Mouse (Mus musculus): ENCODE results near the gene Elf1. TPM values are rescaled to one million over a fixed set of nuclear protein-coding genes. Genes with fewer than 3 reads are reported as not detected.
"Not testable (repeated sequence)": the region's sequence is repeated elsewhere in the genome, so short reads cannot be mapped to it uniquely, and the experiment has no call there.

Gene Elf1
- polyA plus RNA-seq, 1 experiment from 2014 or later = 9.2 TPM

DNA sequence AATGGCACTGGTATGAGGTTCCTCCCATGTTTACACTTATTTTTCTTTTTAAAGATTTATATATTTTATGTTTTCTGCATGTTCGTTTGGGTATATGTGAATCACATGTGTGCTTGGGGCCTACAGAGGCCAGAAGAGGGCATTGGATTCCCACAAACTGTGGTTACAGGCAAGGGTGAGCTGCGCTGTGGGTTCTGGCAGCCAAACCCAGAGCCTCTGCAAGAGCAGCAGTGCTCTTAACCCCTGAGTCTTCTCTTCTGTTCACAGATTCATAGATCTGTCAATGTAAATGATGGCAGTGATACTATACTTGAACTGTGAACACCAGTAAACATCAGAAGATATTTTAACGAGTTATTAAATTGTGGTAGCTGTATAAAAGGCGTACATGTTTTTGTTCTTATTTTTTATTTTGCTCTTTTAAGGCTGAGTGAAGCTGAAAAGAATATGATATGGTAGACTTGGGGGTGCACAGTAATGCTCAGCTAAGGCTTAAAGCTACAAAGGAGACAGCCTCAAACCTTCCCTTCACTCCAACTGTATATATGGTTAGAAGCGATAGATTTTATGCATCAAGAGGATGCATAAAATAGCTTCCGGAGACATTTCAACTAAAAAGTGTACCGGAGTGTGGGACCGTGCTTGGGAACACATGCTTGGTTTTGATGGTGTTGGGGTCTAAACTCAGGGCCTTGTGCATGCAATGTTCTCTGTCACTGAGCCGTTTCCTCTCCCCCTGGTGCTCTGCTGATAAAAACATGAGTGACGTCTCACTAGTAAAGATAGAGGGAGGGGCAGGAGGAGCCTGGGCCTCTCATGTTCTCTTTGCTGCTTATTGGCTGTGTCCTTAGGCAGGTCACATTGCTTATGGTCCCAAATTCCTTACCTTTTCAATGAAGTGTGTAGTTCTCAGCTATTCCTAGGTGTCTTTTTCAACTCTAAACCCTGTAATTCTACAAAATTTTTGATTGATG is 48.9 kb downstream of the Elf1 start:
- Histone ChIP-seq H3K36me3 (no peaks in the 10 kb centered on the region), H3K9ac (no peak overlapping the region), H3K9me3 (no peaks in the 10 kb centered on the region), H3K4me1 (no peaks in the 10 kb centered on the region), H3K27me3 (no peaks in the 10 kb centered on the region), H3K27ac (no peak overlapping the region), H3K4me3 (no peak overlapping the region), H3K4me2 (replicated peaks) (no peak overlapping the region)
- WGBS = 78% methylated on average over 10 of the region's 10 CpGs
- no peak for ATAC-seq (ENCODE audit: low FRiP score, low read depth)

DNA sequence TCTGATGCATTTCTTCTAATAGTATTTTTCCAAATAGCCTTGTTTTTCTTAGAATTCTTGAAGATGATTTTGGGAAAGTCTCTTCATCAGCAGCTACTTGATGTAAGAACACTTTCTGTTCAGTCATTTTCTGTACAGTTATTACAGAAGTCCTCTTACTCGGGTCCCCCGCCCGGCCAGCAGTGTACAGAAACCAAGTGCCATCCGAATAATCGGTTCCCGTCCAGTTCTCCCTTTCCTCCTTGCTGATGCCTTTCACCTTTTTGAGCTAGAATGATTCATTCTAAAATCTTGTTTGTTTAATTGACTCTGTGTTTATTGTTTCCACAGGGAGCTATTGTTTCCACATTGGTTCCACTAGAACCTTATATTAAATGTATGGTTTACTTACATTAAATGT is 49.8 kb downstream of the Elf1 start:
- Histone ChIP-seq H3K9ac (no peak overlapping the region), H3K4me3 (no peak overlapping the region), H3K27me3 (no peaks in the 10 kb centered on the region), H3K4me2 (replicated peaks) (no peak overlapping the region), H3K36me3 (no peaks in the 10 kb centered on the region), H3K4me1 (no peaks in the 10 kb centered on the region), H3K9me3 (no peaks in the 10 kb centered on the region), H3K27ac (no peak overlapping the region)
- 89% methylated on average over 6 of the region's 6 CpGs for WGBS
- no peak for ATAC-seq (ENCODE audit: low FRiP score, low read depth)

DNA sequence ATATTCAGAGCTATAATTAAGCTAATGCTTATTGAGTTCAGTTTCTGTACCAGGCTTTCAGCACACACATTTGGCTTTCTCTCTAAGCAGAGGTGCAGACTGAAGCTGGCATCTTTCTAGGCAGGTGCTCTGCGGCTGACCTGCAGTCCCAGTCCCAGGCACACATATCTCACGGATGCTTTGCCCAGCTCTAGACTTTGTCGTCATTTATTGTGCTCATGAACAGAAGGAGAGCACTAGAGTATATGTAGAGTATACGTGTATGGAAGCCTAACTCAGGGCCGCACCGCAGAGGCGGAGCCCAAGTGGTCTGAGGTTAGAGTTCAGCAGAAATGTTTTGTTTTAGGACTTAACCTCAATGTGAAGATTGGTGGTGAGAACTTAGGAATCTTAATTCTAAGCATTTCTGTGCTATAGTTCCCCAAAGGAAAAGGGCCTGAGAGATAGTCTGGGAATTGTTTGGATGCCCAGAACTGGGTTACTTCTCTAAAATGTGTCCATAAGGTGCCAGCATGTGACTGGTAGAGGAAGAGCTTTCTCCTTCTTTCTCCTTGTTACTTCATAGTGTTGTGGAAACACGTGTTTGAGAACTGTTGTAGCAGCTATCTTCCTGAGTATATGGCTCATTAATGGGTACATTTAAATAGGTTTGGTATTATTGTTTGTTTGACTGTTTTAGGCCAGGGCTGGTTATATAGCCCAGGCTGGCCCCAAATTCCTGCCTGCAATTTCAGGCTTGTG is 51.2 kb downstream of the Elf1 start:
- H3K4me3 ChIP-seq = no peak overlapping the region
- H3K4me1 ChIP-seq = no peaks in the 10 kb centered on the region
- no peak overlapping the region for H3K27ac ChIP-seq
- WGBS = 88% methylated on average over 8 of the region's 8 CpGs
- no peak overlapping the region for H3K9ac ChIP-seq
- ATAC-seq (ENCODE audit: low FRiP score, low read depth) = no peak
- H3K9me3 ChIP-seq = no peaks in the 10 kb centered on the region
- no peaks in the 10 kb centered on the region for H3K27me3 ChIP-seq
- H3K36me3 ChIP-seq = no peaks in the 10 kb centered on the region
- no peak overlapping the region for H3K4me2 ChIP-seq (replicated peaks)

DNA sequence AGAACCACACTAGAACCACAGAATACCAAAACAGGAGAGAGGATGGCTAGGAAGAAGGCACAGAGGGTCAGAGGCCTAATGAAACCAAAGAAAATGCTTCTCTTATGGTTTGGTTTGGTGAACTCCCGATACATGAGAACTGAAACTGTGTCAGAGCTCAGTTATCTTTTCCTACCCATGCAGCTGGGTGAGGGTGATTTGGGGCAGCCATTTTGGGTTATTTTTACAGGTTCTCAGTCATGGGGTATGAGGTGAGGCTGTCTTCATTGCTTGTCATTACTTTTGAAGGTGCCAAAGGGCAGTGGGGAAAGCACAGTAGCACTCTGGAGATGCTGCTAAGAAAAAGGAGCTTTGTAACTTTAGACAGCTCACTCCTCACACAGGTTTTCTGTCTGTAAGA is 52.4 kb downstream of the Elf1 start:
- no peaks in the 10 kb centered on the region for H3K9me3 ChIP-seq
- no peaks in the 10 kb centered on the region for H3K4me1 ChIP-seq
- no peaks in the 10 kb centered on the region for H3K27me3 ChIP-seq
- H3K36me3 ChIP-seq = no peaks in the 10 kb centered on the region
- 85% methylated on average over 1 of the region's 1 CpGs for WGBS
- no peak overlapping the region for H3K4me3 ChIP-seq
- no peak overlapping the region for H3K4me2 ChIP-seq (replicated peaks)
- no peak overlapping the region for H3K9ac ChIP-seq
- ATAC-seq (ENCODE audit: low FRiP score, low read depth) = no peak
- no peak overlapping the region for H3K27ac ChIP-seq

DNA sequence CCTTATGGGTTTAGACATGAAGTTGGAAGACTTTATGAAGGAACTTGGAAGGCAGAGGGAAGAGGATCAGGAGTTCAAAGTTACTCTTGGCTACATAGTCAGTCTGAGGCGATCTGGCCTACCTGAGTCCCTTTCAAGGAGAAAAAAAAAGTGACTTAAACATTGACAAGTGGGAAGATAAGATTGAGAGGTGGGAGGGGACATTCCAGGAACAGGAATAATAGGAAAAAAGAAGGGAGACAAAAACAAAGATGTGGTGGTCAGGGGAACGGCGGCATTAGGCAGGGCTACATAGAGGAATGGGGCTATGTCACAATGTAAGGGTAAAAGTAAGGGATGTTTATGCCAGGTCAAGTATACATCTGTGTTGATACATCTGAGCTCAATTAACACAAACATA is 53.2 kb downstream of the Elf1 start:
- ATAC-seq (ENCODE audit: low FRiP score, low read depth) = no peak
- H3K36me3 ChIP-seq = no peaks in the 10 kb centered on the region
- no peak overlapping the region for H3K4me2 ChIP-seq (replicated peaks)
- H3K27me3 ChIP-seq = no peaks in the 10 kb centered on the region
- no peaks in the 10 kb centered on the region for H3K4me1 ChIP-seq
- H3K9ac ChIP-seq = no peak overlapping the region
- no peaks in the 10 kb centered on the region for H3K9me3 ChIP-seq
- no peak overlapping the region for H3K4me3 ChIP-seq
- 89% methylated on average over 3 of the region's 3 CpGs for WGBS
- no peak overlapping the region for H3K27ac ChIP-seq

DNA sequence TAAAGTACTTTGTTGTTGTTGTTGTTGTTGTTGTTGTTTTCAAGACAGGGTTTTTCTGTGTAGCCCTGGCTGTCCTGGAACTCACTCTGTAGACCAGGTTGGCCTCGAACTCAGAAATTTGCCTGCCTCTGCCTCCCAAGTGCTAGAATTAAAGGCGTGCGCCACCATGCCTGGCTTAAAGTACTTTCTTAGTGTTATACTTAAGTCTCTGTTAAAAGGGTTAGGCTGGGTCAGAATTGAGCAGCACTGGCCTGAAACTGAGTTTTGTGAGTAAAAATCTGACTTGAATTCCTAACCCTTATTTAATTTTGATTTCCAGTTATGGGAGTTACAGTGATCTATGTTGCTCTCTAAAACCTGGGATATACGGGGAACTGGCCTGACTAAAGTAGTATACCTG is 53.7 kb downstream of the Elf1 start:
- not testable (repeated sequence) for H3K9me3 ChIP-seq; ATAC-seq (ENCODE audit: low FRiP score, low read depth); H3K4me2 ChIP-seq (replicated peaks); H3K27ac ChIP-seq; H3K4me3 ChIP-seq; H3K27me3 ChIP-seq; H3K36me3 ChIP-seq; H3K9ac ChIP-seq; H3K4me1 ChIP-seq
- WGBS = 90% methylated on average over 4 of the region's 4 CpGs

DNA sequence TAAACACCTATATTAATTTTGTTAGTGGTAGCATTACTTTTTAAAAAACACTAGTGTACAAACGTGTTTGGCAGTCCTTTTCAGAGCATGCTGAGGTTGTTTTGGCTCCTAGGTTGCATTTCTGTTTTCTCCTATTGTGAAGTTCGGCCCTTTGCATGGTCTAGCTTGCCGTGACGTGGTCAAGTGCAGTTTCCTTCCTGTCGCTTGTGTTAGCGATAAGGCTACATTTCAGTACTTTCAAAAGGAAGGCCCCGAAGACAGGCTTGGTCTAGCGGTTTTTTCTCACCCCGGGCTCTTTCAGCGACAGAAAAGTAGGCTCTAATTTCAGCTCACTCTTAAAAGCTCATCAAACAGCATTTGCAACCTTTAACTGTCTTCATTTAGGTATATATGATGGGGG is 54.3 kb downstream of the Elf1 start:
- no peak for ATAC-seq (ENCODE audit: low FRiP score, low read depth)
- Histone ChIP-seq H3K9ac (no peak overlapping the region), H3K9me3 (no peaks in the 10 kb centered on the region), H3K27me3 (no peaks in the 10 kb centered on the region), H3K4me2 (replicated peaks) (no peak overlapping the region), H3K4me3 (no peak overlapping the region), H3K36me3 (no peaks in the 10 kb centered on the region), H3K4me1 (no peaks in the 10 kb centered on the region), H3K27ac (no peak overlapping the region)
- 77% methylated on average over 10 of the region's 10 CpGs for WGBS

DNA sequence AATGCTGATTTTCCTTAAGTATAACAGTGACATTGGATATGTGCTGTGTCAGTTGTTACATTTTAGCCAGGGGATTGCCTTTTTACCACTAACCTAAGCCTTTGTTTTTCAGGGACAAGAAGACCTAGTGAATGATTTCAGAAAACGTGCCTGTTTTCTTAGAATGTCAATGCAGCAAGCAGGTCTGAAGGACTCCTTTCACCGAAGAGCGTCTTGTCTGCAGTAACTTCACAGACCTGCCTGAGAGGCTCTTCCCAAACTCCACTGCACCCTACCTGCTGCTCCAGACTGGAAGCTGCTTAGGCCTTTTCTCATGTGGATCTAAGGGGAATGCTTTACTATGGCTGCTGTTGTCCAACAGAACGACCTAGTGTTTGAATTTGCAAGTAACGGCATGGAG is 55.0 kb downstream of the Elf1 start:
- ATAC-seq (ENCODE audit: low FRiP score, low read depth) = no peak
- H3K36me3 ChIP-seq = no peaks in the 10 kb centered on the region
- no peaks in the 10 kb centered on the region for H3K27me3 ChIP-seq
- H3K9ac ChIP-seq = no peak overlapping the region
- no peaks in the 10 kb centered on the region for H3K4me1 ChIP-seq
- H3K4me2 ChIP-seq (replicated peaks) = no peak overlapping the region
- H3K27ac ChIP-seq = no peak overlapping the region
- H3K9me3 ChIP-seq = no peaks in the 10 kb centered on the region
- WGBS = 78% methylated on average over 5 of the region's 5 CpGs
- no peak overlapping the region for H3K4me3 ChIP-seq

DNA sequence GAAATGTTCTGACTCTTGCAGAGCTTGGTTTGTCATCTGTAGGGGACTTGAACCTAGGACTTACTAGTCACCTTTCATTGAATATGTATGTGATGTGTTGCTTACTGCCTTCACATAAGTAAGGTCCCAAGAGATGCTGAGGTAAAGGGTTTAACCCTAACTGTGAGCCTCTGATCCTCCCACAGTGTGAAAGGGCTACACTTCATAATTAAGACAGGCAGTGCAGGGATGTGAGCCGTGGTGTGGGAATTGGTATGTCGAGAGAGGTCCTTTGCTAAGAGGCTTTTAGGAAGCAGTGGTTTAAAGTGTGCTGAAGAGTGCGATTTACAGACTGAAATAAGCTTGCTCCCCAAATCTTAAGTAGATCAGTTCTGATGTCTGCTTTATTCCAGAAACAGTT is 55.8 kb downstream of the Elf1 start:
- H3K9ac ChIP-seq = no peak overlapping the region
- no peak overlapping the region for H3K27ac ChIP-seq
- no peaks in the 10 kb centered on the region for H3K36me3 ChIP-seq
- WGBS = 74% methylated on average over 3 of the region's 3 CpGs
- no peaks in the 10 kb centered on the region for H3K27me3 ChIP-seq
- no peaks in the 10 kb centered on the region for H3K9me3 ChIP-seq
- no peaks in the 10 kb centered on the region for H3K4me1 ChIP-seq
- no peak overlapping the region for H3K4me2 ChIP-seq (replicated peaks)
- ATAC-seq (ENCODE audit: low FRiP score, low read depth) = no peak
- no peak overlapping the region for H3K4me3 ChIP-seq

DNA sequence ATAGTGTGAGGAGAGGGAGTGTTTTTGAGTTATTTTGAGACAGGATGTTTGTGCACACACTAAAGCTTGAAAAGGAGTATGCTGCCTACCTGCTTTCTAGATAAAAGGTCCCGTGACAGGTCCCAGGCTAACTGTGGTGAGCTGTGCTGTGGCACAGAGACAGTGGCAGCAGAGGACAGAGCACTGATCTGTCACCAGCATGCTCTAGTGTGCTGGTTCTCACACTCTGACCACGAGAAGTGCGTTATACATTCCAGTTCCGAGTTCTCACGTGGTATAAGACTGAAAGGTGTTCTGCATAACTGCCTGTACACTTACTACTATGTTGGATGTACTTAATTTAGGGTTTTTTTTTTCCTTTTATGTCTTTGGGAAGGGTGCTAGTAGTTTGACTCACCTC is 56.5 kb downstream of the Elf1 start:
- no peak for ATAC-seq (ENCODE audit: low FRiP score, low read depth)
- 85% methylated on average over 5 of the region's 5 CpGs for WGBS
- no peak overlapping the region for H3K4me2 ChIP-seq (replicated peaks)
- H3K27ac ChIP-seq = no peak overlapping the region
- no peak overlapping the region for H3K4me3 ChIP-seq
- no peaks in the 10 kb centered on the region for H3K36me3 ChIP-seq
- H3K4me1 ChIP-seq = no peaks in the 10 kb centered on the region
- H3K9me3 ChIP-seq = no peaks in the 10 kb centered on the region
- no peaks in the 10 kb centered on the region for H3K27me3 ChIP-seq
- no peak overlapping the region for H3K9ac ChIP-seq

DNA sequence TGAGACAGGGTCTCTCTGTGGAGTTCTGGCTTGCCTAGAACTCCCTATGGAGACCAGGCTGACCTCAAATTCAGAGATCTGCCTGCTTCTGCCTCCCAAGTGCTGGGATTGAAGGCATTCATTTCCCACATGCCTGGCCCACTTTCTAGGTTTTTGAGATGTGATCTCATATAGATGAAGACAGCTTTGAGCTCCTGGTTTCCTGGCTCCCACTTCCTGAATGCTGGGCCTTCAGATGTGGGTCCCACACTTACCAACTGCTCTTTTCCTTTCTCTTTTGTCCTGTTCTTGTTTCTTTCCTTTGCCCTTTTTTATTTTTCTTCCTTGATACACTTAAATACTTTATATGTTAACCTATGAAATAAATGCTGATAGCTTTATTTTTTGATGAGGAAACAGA is 56.9 kb downstream of the Elf1 start:
- no peak for ATAC-seq (ENCODE audit: low FRiP score, low read depth)
- Histone ChIP-seq H3K4me3 (no peak overlapping the region), H3K9me3 (no peaks in the 10 kb centered on the region), H3K4me2 (replicated peaks) (no peak overlapping the region), H3K36me3 (no peaks in the 10 kb centered on the region), H3K4me1 (no peaks in the 10 kb centered on the region), H3K27ac (no peak overlapping the region), H3K9ac (no peak overlapping the region), H3K27me3 (no peaks in the 10 kb centered on the region)

DNA sequence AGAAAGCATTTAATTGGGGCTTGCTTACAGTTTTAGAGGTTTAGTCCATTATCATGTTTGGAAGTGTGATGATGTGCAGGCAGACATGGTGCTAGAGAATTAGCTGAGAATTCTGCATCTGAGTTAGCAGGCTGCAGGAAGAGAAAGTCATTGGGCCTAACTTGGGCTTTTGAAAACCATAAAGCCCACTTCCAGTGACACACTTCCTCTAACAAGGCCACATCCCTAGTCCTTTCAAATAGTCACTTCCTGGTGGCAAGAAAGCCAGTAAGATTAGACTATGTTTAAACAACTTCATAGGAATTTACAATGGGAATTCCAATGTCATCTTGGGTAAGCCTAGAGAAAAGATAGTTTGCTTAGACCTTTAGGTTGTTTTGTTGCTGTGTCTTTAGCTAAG is 60.6 kb downstream of the Elf1 start:
- no peaks in the 10 kb centered on the region for H3K27me3 ChIP-seq
- H3K9me3 ChIP-seq = no peaks in the 10 kb centered on the region
- H3K4me2 ChIP-seq (replicated peaks) = no peak overlapping the region
- no peaks in the 10 kb centered on the region for H3K36me3 ChIP-seq
- H3K9ac ChIP-seq = no peak overlapping the region
- no peaks in the 10 kb centered on the region for H3K4me1 ChIP-seq
- H3K4me3 ChIP-seq = no peak overlapping the region
- ATAC-seq (ENCODE audit: low FRiP score, low read depth) = no peak
- no peak overlapping the region for H3K27ac ChIP-seq

Measured in limb, embryonic 13.5 days (tissue).